Mouse (Mus musculus) midbrain, postnatal 0 days (tissue): ENCODE results near the gene Tfap2d. TPM values are rescaled to one million over a fixed set of nuclear protein-coding genes. Genes with fewer than 3 reads are reported as not detected.
A peak's percentile ranks its signal among the peaks of the same experiment; 100 is the strongest.

Experiments used
- ATAC-seq: fragments of 200-750 bp; cut with Nextera tagmentation; 2 replicates; pipeline ENCODE4 v1.8.0; 2017; ENCODE audit warnings: moderate number of reproducible peaks, mild to moderate bottlenecking, moderate TSS enrichment, moderate library complexity; ENCODE audit not compliant: low FRiP score
- DNase-seq: peaks from one replicate; pipeline ENCODE4 v3.0.0-alpha.2; 2015; ENCODE audit warnings: low spot score
- H3K27ac ChIP-seq: fragments of 300-500 bp; sonication (generic); 2 replicates; pipeline ENCODE4 v1.5.1; 2014; ENCODE audit warnings: low read depth, mild to moderate bottlenecking, low read length, mixed read lengths
- H3K27me3 ChIP-seq: fragments of 300-500 bp; sonication (generic); 2 replicates; pipeline ENCODE4 v1.6.1; 2014; ENCODE audit warnings: low read length, control low read depth, mixed read lengths; ENCODE audit not compliant: insufficient read depth
- H3K36me3 ChIP-seq: fragments of 300-500 bp; sonication (generic); 2 replicates; pipeline ENCODE4 v1.6.1; 2014; ENCODE audit warnings: low read length, control low read depth, mixed read lengths; ENCODE audit not compliant: insufficient read depth
- H3K4me1 ChIP-seq: fragments of 300-500 bp; sonication (generic); 2 replicates; pipeline ENCODE4 v1.6.1; 2014; ENCODE audit warnings: mild to moderate bottlenecking, control low read depth, antibody characterized with exemption, low read length, mixed read lengths; ENCODE audit not compliant: insufficient read depth
- H3K4me2 ChIP-seq: fragments of 300-500 bp; sonication (generic); 2 replicates; pipeline ENCODE4 v1.6.1; 2014; ENCODE audit warnings: low read depth, mild to moderate bottlenecking, low read length, mixed read lengths; ENCODE audit not compliant: poor library complexity, severe bottlenecking
- H3K4me3 ChIP-seq: fragments of 300-500 bp; sonication (generic); 2 replicates; pipeline ENCODE4 v1.5.1; 2014; ENCODE audit warnings: low read depth, mild to moderate bottlenecking, low read length, moderate library complexity
- H3K9ac ChIP-seq: fragments of 300-500 bp; sonication (generic); replicated peaks from 2 replicates; pipeline ENCODE4 v1.6.1; 2014; ENCODE audit warnings: mild to moderate bottlenecking, low read length, moderate library complexity, mixed read lengths; ENCODE audit not compliant: poor library complexity, severe bottlenecking
- H3K9me3 ChIP-seq: fragments of 300-500 bp; sonication (generic); 2 replicates; pipeline ENCODE4 v1.6.1; 2016; ENCODE audit warnings: low read length, control low read depth
- CTCF ChIP-seq: IDR thresholded peaks from 2 replicates; pipeline ENCODE4 v1.5.1; 2016; ENCODE audit warnings: antibody characterized with exemption, mild to moderate bottlenecking
- WGBS: fragments of 180-500 bp; shearing (Covaris S2); extraction: QIAGEN DNeasy Blood & Tissue Kit; methylation state at CpG from one replicate; pipeline ENCODE4 v1.1.7; 2014; 5-methylcytosine and 5-hydroxymethylcytosine counted together
- polyA plus RNA-seq: library from polyadenylated mRNA; unstranded; fragments of >200 nt; fragmentation: Nextera tagmentation; extraction: Ambion mirVana; gene quantifications from 2 replicates; pipeline ENCODE4 v1.2.1, GENCODE M21; 2015
- total RNA-seq: library from RNA; depleted of rRNA; stranded (reverse); fragments of >200 nt; gene quantifications from 2 replicates; pipeline ENCODE4 v1.2.3, GENCODE M21; 2014

Tfap2d gene
- total and polyA plus RNA-seq, 2 experiments from 2014 or later: 54.9 to 74.2 TPM

DNA sequence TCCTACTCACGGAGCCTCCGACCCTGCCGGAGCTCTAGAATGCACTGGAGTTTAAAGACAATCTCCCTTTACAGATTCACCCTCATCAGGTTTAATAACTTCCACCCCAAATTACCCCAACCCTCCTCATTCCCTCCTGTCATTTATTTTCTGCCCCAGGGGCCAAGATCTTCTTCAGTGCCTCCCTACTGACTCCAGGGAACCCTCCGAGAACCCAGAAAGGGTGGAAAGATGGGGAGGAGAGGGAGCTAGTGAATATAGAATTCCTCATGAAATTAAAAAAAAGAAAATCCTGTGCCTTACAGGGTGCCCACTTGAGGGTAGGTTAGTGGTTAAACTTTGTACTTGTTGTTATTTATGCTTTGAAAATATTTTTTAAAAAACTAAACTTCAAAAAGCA lies 104.8 kb downstream of the Tfap2d start:
- no peaks in the 10 kb centered on the region for H3K36me3 ChIP-seq
- DNase-seq (no peak), ATAC-seq (no peak)
- H3K4me1 ChIP-seq: no peaks in the 10 kb centered on the region
- peak overlapping the region; percentile 19; the same call in 1 of the 2 replicates for H3K9ac ChIP-seq
- WGBS: 2% methylated on average over 4 of the region's 4 CpGs
- peaks cover 41% of the 10 kb centered on the region for H3K27me3 ChIP-seq
- H3K27ac ChIP-seq: peak overlapping the region; percentile 57
- H3K4me2 ChIP-seq: peak overlapping the region; percentile 39
- TF ChIP-seq CTCF: no peak
- no peaks in the 10 kb centered on the region for H3K9me3 ChIP-seq
- H3K4me3 ChIP-seq: peak overlapping the region; percentile 22

DNA sequence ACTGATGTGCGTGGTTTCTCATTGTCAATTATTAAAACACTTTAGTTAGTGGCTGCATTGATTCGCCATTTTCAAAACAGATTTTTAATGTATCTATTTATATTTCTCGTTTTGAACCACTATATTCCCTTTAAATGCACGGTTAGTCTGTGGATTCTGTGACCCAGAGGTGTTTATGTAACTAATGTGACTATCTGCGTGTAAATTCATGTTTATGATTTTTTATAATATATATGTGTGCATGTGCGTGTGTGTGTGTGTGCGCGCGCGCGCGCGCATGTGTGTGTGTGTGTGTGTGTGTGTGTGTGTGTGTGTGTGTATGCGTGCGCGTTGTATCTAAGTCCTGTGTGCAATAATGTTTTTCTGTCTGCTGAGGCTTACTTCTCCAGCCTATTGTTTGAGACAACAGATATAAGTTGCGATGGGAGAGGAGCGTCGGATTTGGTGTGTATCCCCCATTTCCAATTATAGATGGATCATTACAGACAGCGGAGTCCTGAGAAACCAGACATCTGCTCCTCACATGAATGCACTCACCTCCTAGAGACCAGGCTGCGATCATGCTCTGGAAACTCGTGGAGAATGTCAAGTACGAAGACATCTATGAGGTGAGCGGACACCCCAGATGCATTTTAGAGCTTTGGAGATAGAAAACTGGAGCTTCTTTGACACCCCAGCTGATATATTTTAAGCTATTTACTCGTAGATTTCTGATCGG lies 106.0 kb downstream of the Tfap2d start, which contains the start of gene Tfap2b:
Gene Tfap2b (plus strand): TSS at position 274 of the 718 bp plus-strand sequence.
- H3K4me3 ChIP-seq: peak within 1 kb of the TSS; percentile 37

DNA sequence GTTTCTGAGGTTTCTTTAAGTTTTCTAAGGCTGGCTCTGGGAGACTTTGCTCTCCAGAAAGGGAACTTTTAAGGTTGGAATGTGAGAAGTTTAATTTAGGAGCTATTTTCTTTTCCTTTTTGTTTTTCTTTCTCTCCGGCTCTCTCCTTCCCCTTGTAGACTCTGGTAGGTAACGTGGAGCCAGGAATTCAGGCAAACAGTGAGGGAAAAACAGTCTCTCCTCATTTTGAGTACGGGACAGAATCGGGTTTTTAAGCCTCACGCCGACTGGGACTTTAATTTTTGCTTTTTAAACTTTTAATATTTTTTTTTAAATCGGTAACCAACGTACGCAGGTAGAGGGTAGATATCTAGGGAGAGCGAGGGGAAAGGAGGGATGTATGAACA lies 106.5 kb downstream of the Tfap2d start:
- peak overlapping the region; percentile 37 for H3K4me3 ChIP-seq
- H3K9ac ChIP-seq: peak overlapping the region; percentile 64
- H3K36me3 ChIP-seq: no peaks in the 10 kb centered on the region
- no peaks in the 10 kb centered on the region for H3K4me1 ChIP-seq
- peaks cover 52% of the 10 kb centered on the region for H3K27me3 ChIP-seq
- peak overlapping the region; percentile 69 for H3K27ac ChIP-seq
- ATAC-seq: no peak
- no peak for DNase-seq
- WGBS: 1% methylated on average over 10 of the region's 10 CpGs
- no peak for TF ChIP-seq CTCF
- no peak overlapping the region for H3K4me2 ChIP-seq
- no peaks in the 10 kb centered on the region for H3K9me3 ChIP-seq

More for the DNA sequence above, 106.0 kb downstream of the Tfap2d start, which contains the start of gene Tfap2b:
- Histone ChIP-seq H3K4me1 (no peaks in the 10 kb centered on the region), H3K4me2 (peak within 1 kb of the TSS; percentile 39), H3K9me3 (no peaks in the 10 kb centered on the region), H3K27me3 (peaks cover 49% of the 10 kb centered on the region), H3K27ac (peak within 1 kb of the TSS; percentile 69), H3K36me3 (no peaks in the 10 kb centered on the region), H3K9ac (peak within 1 kb of the TSS; percentile 64)
- TF ChIP-seq CTCF: no peak
- ATAC-seq (peak; percentile 44; the same call in 1 of the 2 replicates), DNase-seq (peak; percentile 57)
- 1% methylated on average over 26 of the region's 26 CpGs for WGBS

DNA sequence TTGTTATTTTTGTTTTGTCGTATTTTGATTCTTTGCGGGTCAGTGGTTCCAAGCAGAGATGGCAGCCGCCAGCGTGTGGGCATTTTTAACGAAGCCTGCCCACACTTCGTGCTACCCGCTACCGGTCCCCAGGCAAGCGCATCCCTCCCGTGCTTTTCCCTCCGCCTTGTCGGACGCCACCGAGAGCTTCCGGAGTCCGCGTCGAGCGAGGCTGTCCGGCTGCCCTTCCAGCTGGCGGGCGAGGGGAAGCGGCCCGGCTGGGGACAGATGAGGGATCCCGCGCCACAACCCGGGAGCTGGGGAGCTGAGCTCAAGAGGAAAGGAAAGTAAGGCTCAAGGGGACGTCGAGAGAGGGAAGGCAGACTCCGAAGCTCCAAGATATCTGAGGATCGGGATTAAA lies 107.0 kb downstream of the Tfap2d start:
- ATAC-seq (no peak), DNase-seq (no peak)
- Histone ChIP-seq H3K9ac (peak overlapping the region; percentile 64), H3K4me1 (no peaks in the 10 kb centered on the region), H3K9me3 (no peaks in the 10 kb centered on the region), H3K4me2 (peak overlapping the region; percentile 12; the same call in 1 of the 2 replicates), H3K36me3 (no peaks in the 10 kb centered on the region), H3K27me3 (peaks cover 53% of the 10 kb centered on the region), H3K4me3 (peak overlapping the region; percentile 37), H3K27ac (peak overlapping the region; percentile 69)
- under 1% methylated on average over 31 of the region's 31 CpGs for WGBS
- no peak for TF ChIP-seq CTCF

DNA sequence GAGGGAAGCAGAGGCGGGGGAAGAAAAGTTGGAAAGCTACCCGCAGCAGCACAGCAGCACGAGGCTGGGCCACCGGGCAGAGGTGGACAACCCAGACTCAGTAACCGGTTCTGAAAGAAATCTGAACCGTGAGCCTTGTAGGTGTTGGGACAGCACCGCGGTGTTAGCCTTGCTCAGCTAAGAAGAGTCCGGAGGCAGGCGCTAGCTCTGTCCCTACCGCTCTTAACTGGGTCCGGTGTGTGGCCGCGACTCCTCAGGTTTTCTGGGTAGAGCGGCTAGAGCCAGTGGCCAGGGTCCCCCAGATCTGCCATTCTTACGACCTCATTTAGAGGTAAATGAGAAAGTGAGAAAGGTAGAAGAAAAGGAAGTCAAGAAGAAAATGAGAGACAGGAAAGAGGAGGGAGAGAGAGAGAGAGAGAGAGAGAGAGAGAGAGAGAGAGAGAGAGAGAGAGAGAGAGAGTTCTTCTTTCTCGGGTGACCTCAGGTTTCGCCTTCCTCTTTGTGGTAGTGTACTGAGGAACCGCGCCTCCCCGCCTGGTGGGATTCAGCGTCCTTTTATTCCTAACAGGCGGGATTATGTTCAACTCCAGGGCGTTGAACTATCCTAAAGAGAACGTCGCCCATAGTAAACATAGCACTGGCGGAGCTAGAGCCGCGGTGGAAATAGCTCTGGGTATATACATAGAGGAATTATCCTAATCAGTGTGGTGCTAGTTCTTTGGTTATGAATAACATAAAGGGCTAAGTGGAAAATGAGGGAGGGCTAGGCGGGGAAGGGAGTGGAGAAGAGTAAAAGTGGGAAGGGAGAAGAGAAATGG lies 107.6 kb downstream of the Tfap2d start:
- Histone ChIP-seq H3K27me3 (peaks cover 58% of the 10 kb centered on the region), H3K36me3 (no peaks in the 10 kb centered on the region), H3K9ac (peak overlapping the region; percentile 64), H3K9me3 (no peaks in the 10 kb centered on the region), H3K4me2 (peak overlapping the region; percentile 12; the same call in 1 of the 2 replicates), H3K27ac (peak overlapping the region; percentile 69), H3K4me3 (peak overlapping the region; percentile 37), H3K4me1 (no peaks in the 10 kb centered on the region)
- WGBS: 1% methylated on average over 30 of the region's 30 CpGs
- ATAC-seq (no peak), DNase-seq (no peak)
- TF ChIP-seq CTCF: no peak
